Mouse (Mus musculus) monocyte, adult 5-6 weeks (primary cell): Measurements from ENCODE around the gene Pigw. TPM values are rescaled to one million over a fixed set of nuclear protein-coding genes. Genes with fewer than 3 reads are reported as not detected.
"Not testable (repeated sequence)": the region's sequence is repeated elsewhere in the genome, so short reads cannot be mapped to it uniquely, and the experiment has no call there.

Experiments used
- ATAC-seq: fragments of 153-309, 156-312 bp; replicated peaks from 2 replicates; pipeline ENCODE4 v1.8.0; 2017; ENCODE audit warnings: mild to moderate bottlenecking; ENCODE audit not compliant: low TSS enrichment, insufficient number of reproducible peaks, severe bottlenecking, poor library complexity, low FRiP score
- total RNA-seq: library from RNA; stranded (forward); fragments of 200-1000, 200-491, 200-594 nt; gene quantifications from 3 replicates; pipeline ENCODE4 v1.2.3, GENCODE M21; 2017

Gene Pigw
- total RNA-seq, 1 experiment from 2014 or later: 3.2 TPM

- ATAC-seq: not testable (repeated sequence)
Measured at GRCm38 (mm10) chr11:84829495-84829894, 50.6 kb downstream of the Pigw start.

DNA sequence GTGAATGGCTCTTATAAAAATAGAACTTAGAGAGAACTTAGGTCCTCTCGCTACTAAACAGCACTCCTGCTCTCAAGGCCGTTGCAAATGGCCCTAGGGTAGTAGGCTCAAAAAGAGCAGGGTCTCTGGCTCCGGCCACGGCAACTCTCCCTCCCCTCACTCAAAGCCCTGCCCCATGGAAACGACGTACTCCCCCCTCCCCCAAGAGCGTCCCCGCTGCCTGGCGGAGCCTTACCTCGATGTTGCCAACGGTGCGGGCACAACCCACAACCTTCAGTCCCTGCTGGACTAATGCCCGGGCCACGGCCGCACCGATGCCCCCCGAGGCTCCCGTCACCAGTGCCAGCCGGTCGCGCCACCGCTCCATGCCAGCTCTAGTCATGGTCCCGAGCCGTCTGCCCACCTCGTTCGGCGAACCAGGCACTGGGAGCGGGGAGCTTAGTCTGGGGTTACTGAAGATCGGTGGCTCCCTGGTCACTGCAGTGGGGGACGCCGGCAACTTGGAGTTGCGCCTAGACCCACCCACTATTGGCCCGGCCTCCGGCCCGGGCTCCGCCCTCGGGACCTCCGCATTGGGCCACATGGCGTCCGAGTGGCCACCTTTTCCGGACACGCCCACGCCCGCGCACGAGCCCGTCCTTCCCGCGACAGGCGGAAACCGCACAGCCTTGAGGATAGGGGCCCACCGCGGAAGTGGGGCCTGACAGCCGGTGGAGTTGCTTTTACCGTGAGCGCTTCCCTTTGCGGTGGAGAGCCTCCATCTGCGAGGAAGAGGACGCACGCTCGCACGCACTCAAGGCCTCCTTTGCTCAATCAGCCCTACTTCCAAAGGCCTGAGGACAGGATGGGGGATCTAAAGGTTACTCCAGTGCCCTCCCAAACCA, 51.3 kb downstream of the Pigw start, which contains the start of gene Dhrs11:
Gene Dhrs11 (minus strand): TSS at position 479 of the 884 bp plus-strand sequence.
- ATAC-seq: peak; percentile 83

- no peak for ATAC-seq
Measured at GRCm38 (mm10) chr11:84827901-84828503, 52.1 kb downstream of the Pigw start.

- ATAC-seq: no peak
Measured at GRCm38 (mm10) chr11:84827492-84827891, 52.6 kb downstream of the Pigw start.

Other genes starting within 250 kb of the Pigw start
- gene Mrm1, start 60.8 kb downstream of the Pigw start, total RNA-seq: 5.7 to 8.8 TPM (median 6.3 TPM) in 3 replicates
- 10.3 to 11.0 TPM (median 10.3 TPM) in 3 replicates for gene Dhrs11, start 51.3 kb downstream of the Pigw start, total RNA-seq
- 317 to 399 TPM (median 347 TPM) in 3 replicates for gene Ggnbp2, start 9.5 kb downstream of the Pigw start, total RNA-seq
- 0.75 to 4.2 TPM (median 1.2 TPM) in 3 replicates for gene Myo19, start 137 bp downstream of the Pigw start, total RNA-seq
- gene Znhit3, start 36.1 kb upstream of the Pigw start, total RNA-seq: 8.6 to 18.2 TPM (median 17.8 TPM) in 3 replicates
- gene Car4, start 77.5 kb upstream of the Pigw start, total RNA-seq: not detected in 3 replicates